Mouse (Mus musculus) intestine, postnatal 0 days (tissue): Measurements from ENCODE around the gene Shtn1. TPM values are rescaled to one million over a fixed set of nuclear protein-coding genes. Genes with fewer than 3 reads are reported as not detected.

Experiments used
- ATAC-seq: fragments of 200-750 bp; cut with Nextera tagmentation; 2 replicates; pipeline ENCODE4 v1.8.0; 2017; ENCODE audit warnings: mild to moderate bottlenecking, moderate TSS enrichment, moderate library complexity
- H3K27ac ChIP-seq: fragments of 300-500 bp; sonication (generic); 2 replicates; pipeline ENCODE4 v1.5.1; 2014; ENCODE audit warnings: mild to moderate bottlenecking, low read depth, low read length, moderate library complexity
- H3K27me3 ChIP-seq: fragments of 300-500 bp; sonication (generic); replicated peaks from 2 replicates; pipeline ENCODE4 v1.6.1; 2014; ENCODE audit warnings: low read length, mixed read lengths; ENCODE audit not compliant: control insufficient read depth, insufficient read depth
- H3K36me3 ChIP-seq: fragments of 300-500 bp; sonication (generic); 2 replicates; pipeline ENCODE4 v1.6.1; 2014; ENCODE audit warnings: mild to moderate bottlenecking, moderate library complexity; ENCODE audit not compliant: control insufficient read depth, insufficient read depth
- H3K4me1 ChIP-seq: fragments of 300-500 bp; sonication (generic); replicated peaks from 2 replicates; pipeline ENCODE4 v1.6.1; 2014; ENCODE audit warnings: antibody characterized with exemption, low read length, mixed read lengths; ENCODE audit not compliant: control insufficient read depth, insufficient read depth
- H3K4me2 ChIP-seq: fragments of 300-500 bp; sonication (generic); replicated peaks from 2 replicates; pipeline ENCODE4 v1.6.1; 2014; ENCODE audit warnings: low read depth, mild to moderate bottlenecking, moderate library complexity
- H3K4me3 ChIP-seq: fragments of 300-500 bp; sonication (generic); 2 replicates; pipeline ENCODE4 v1.5.1; 2014; ENCODE audit warnings: low read depth, low read length
- H3K9ac ChIP-seq: fragments of 300-500 bp; sonication (generic); 2 replicates; pipeline ENCODE4 v1.6.1; 2014; ENCODE audit warnings: mild to moderate bottlenecking, low read depth, low read length
- H3K9me3 ChIP-seq: fragments of 300-500 bp; sonication (generic); 2 replicates; pipeline ENCODE4 v1.6.1; 2016; ENCODE audit warnings: mixed run types; ENCODE audit not compliant: control insufficient read depth
- CTCF ChIP-seq: sonication (generic); IDR thresholded peaks from 2 replicates; pipeline ENCODE4 v1.5.1; 2016; ENCODE audit warnings: low read depth, mild to moderate bottlenecking, control low read depth, antibody characterized with exemption, moderate library complexity
- WGBS: fragments of 180-500 bp; shearing (Covaris S2); extraction: QIAGEN DNeasy Blood & Tissue Kit; methylation state at CpG from one replicate; pipeline ENCODE4 v1.1.7; 2014; 5-methylcytosine and 5-hydroxymethylcytosine counted together
- polyA plus RNA-seq: library from polyadenylated mRNA; unstranded; fragments of >200 nt; fragmentation: Nextera tagmentation; extraction: Ambion mirVana; gene quantifications from 2 replicates; pipeline ENCODE4 v1.2.1, GENCODE M21; 2015

Gene Shtn1
- polyA plus RNA-seq, 1 experiment from 2014 or later = 11.0 TPM

- Histone ChIP-seq H3K4me3 (no peak overlapping the region), H3K4me2 (no peak overlapping the region), H3K27me3 (no peaks in the 10 kb centered on the region), H3K9ac (no peak overlapping the region), H3K4me1 (no peaks in the 10 kb centered on the region), H3K9me3 (no peaks in the 10 kb centered on the region), H3K27ac (no peak overlapping the region), H3K36me3 (no peaks in the 10 kb centered on the region)
- no peak for ATAC-seq
- TF ChIP-seq CTCF = no peak
- WGBS = 46% methylated on average over 5 of the region's 5 CpGs
Measured at GRCm38 (mm10) chr19:59057366-59057765, 18.5 kb downstream of the Shtn1 start.

GRCm38 (mm10) chr19:59054632-59054951 is 21.3 kb downstream of the Shtn1 start:
- no peak for ATAC-seq
- 78% methylated on average over 6 of the region's 6 CpGs for WGBS
- no peak for TF ChIP-seq CTCF

GRCm38 (mm10) chr19:59053931-59054631 is 21.8 kb downstream of the Shtn1 start:
- no peak for TF ChIP-seq CTCF
- H3K4me2 ChIP-seq = no peak overlapping the region
- H3K27me3 ChIP-seq = no peaks in the 10 kb centered on the region
- no peaks in the 10 kb centered on the region for H3K36me3 ChIP-seq
- no peak overlapping the region for H3K9ac ChIP-seq
- 91% methylated on average over 6 of the region's 6 CpGs for WGBS
- no peak for ATAC-seq
- H3K9me3 ChIP-seq = no peaks in the 10 kb centered on the region
- no peaks in the 10 kb centered on the region for H3K4me1 ChIP-seq
- H3K4me3 ChIP-seq = no peak overlapping the region
- H3K27ac ChIP-seq = no peak overlapping the region

More at GRCm38 (mm10) chr19:59054632-59054951, 21.3 kb downstream of the Shtn1 start:
- no peak overlapping the region for H3K27ac ChIP-seq
- H3K4me3 ChIP-seq = no peak overlapping the region
- no peak overlapping the region for H3K9ac ChIP-seq
- no peaks in the 10 kb centered on the region for H3K4me1 ChIP-seq
- H3K36me3 ChIP-seq = no peaks in the 10 kb centered on the region
- no peaks in the 10 kb centered on the region for H3K9me3 ChIP-seq
- H3K27me3 ChIP-seq = no peaks in the 10 kb centered on the region
- no peak overlapping the region for H3K4me2 ChIP-seq

DNA sequence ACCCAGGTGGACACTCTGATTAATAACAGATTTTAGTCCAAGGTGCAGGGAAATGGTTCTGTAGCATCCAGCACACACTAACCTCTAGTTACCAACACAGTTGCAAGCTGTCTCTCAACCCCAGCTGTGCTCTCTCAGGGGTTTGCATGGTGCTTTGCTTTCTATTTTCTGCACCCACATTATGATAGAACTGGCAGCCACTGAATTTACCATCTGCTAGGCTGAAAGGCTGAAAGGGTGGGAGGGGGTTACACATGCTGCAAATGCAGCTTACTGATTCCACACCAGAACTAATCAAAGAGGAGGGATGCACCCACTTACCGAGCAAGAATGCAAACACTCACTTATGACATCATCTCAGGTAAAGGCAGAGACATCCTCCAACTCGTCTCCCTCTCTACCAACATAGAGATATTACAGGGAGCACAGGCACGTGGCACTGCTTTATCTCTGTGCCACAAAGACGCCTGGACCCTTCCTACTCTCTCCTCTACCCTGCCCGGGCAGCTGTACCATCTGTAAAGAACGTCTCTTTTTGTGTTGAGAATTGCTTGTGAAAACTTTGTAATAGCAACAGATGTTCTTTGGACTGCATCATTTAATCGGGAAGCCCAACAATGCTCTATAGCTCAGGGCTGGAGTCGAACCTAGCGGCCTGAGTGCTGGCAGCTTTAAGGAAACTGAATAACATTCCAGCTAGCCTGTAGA is 23.0 kb downstream of the Shtn1 start:
- Histone ChIP-seq H3K4me2 (no peak overlapping the region), H3K36me3 (no peaks in the 10 kb centered on the region), H3K4me3 (no peak overlapping the region), H3K9ac (no peak overlapping the region), H3K27me3 (no peaks in the 10 kb centered on the region), H3K27ac (no peak overlapping the region), H3K9me3 (no peaks in the 10 kb centered on the region), H3K4me1 (no peaks in the 10 kb centered on the region)
- no peak for ATAC-seq
- 75% methylated on average over 9 of the region's 9 CpGs for WGBS
- TF ChIP-seq CTCF = no peak

DNA sequence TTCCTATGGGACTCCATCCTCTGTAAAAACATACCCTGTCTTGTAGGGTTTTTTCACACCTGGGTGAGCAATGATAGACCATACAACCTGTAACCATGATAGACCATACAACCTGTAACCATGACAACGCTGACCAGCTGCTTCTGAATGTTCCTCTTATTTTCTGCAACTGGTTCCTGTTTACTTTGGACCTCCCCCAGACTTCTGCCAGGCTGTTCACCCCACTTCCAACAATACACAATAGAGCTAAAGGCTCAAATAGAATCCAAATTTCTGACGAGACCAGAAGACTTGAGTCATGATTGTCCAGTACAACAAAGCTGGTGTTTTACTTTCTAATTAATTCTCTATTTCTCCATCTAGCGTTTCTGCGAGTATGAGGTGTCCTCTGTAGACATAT is 23.8 kb downstream of the Shtn1 start:
- no peak for ATAC-seq
- Histone ChIP-seq H3K27me3 (no peaks in the 10 kb centered on the region), H3K4me1 (no peaks in the 10 kb centered on the region), H3K4me3 (no peak overlapping the region), H3K4me2 (no peak overlapping the region), H3K9ac (no peak overlapping the region), H3K9me3 (no peaks in the 10 kb centered on the region), H3K36me3 (no peaks in the 10 kb centered on the region), H3K27ac (no peak overlapping the region)
- TF ChIP-seq CTCF = no peak
- 67% methylated on average over 4 of the region's 4 CpGs for WGBS

DNA sequence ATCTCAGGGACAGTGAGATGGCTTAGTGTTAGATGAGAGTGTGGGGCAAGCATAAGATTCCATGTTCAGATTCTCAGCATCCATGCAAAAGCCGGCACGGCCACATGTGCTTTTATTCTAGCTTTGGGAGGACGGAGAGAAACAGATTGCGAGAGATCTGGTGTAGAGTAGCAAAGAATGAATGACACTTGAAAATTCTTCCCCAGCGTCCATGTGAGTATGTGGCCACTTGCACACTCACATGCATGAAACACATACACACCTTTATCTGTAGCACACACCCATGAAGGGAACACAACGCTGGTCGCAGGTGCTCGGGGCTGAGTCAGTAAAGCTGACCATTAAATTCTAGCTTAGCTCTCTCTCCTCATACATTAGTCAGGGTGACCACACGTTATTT is 24.3 kb downstream of the Shtn1 start:
- no peak for TF ChIP-seq CTCF
- 92% methylated on average over 9 of the region's 9 CpGs for WGBS
- ATAC-seq = no peak

More for the DNA sequence above, 24.3 kb downstream of the Shtn1 start:
- no peak overlapping the region for H3K4me3 ChIP-seq
- no peak overlapping the region for H3K27ac ChIP-seq
- H3K4me2 ChIP-seq = no peak overlapping the region
- no peak overlapping the region for H3K9ac ChIP-seq
- no peaks in the 10 kb centered on the region for H3K36me3 ChIP-seq
- H3K27me3 ChIP-seq = no peaks in the 10 kb centered on the region
- H3K4me1 ChIP-seq = no peaks in the 10 kb centered on the region
- H3K9me3 ChIP-seq = no peaks in the 10 kb centered on the region
